ENCODE assay signal across 27 mouse cellular contexts in genomic region chr10:8011138-8011537, GRCm38 (mm10). TPM values are rescaled to one million over a fixed set of nuclear protein-coding genes. Genes with fewer than 3 reads are reported as not detected.
DNase-seq lines count a peak whose midpoint lies in the region; ATAC-seq lines count a peak whose summit lies in the region.
"Had no signal": no experiment of that assay in that cellular context is flagged by ENCODE, and none has a peak within 500 bp of the region (broad histone marks: within the 10 kb centered on the region; RNA-seq: fewer than 3 reads in every experiment).

No protein-coding gene starts in this region.

- no peak overlapping the region for H3K4me3 ChIP-seq in intestine, embryonic 14.5 days (ENCODE audit: low read depth, low read length)
- no peak overlapping the region for H3K4me3 ChIP-seq in intestine, embryonic 15.5 days (replicated peaks)
- no peak overlapping the region for H3K4me3 ChIP-seq in neural tube, embryonic 15.5 days (replicated peaks)
- H3K4me3 ChIP-seq: embryonic facial prominence, embryonic 13.5 days; embryonic facial prominence, embryonic 15.5 days; erythroblast, embryonic 14.5 days; forebrain, embryonic 10.5 days; forebrain, embryonic 12.5 days had no signal

- ATAC-seq in intestine, embryonic 14.5 days (replicated peaks; ENCODE audit: low FRiP score, low TSS enrichment, low read depth), result no peak
- no peak for ATAC-seq in intestine, embryonic 15.5 days
- ATAC-seq in neural tube, embryonic 15.5 days (ENCODE audit: low FRiP score), result no peak
- ATAC-seq in megakaryocyte, adult 5-6 weeks (ENCODE audit: poor library complexity, severe bottlenecking), result peak; percentile 25; the same call in 1 of the 2 replicates
- ATAC-seq: CD4-positive, CD25-positive, alpha-beta regulatory T cell, adult 4 months; forebrain, embryonic 14.5 days; forebrain, postnatal 0 days had no signal

- intact Hi-C loops in heart, postnatal 10 days (cut with DNase I), result no loop called here

- H3K9ac ChIP-seq in intestine, embryonic 14.5 days (ENCODE audit: low read length), result no peak overlapping the region
- no peak overlapping the region for H3K9ac ChIP-seq in intestine, embryonic 15.5 days
- no peak overlapping the region for H3K9ac ChIP-seq in neural tube, embryonic 15.5 days (replicated peaks)
- H3K9ac ChIP-seq: embryonic facial prominence, embryonic 13.5 days; embryonic facial prominence, embryonic 15.5 days; forebrain, embryonic 12.5 days; forebrain, postnatal 0 days had no signal

- 84% methylated on average over 9 of the region's 9 CpGs for WGBS in intestine, embryonic 14.5 days
- WGBS in intestine, embryonic 15.5 days, result 83% methylated on average over 9 of the region's 9 CpGs
- 91% methylated on average over 9 of the region's 9 CpGs for WGBS in neural tube, embryonic 15.5 days

- H3K27me3 ChIP-seq in intestine, embryonic 14.5 days (replicated peaks; ENCODE audit: control insufficient read depth, insufficient read depth, low read length), result no peaks in the 10 kb centered on the region
- H3K27me3 ChIP-seq in intestine, embryonic 15.5 days (replicated peaks), result no peaks in the 10 kb centered on the region
- H3K27me3 ChIP-seq in neural tube, embryonic 15.5 days (replicated peaks), result no peaks in the 10 kb centered on the region
- H3K27me3 ChIP-seq: CH12.LX; embryonic facial prominence, embryonic 13.5 days; embryonic facial prominence, embryonic 15.5 days; forebrain, embryonic 12.5 days had no signal

- no peaks in the 10 kb centered on the region for H3K9me3 ChIP-seq in intestine, embryonic 14.5 days (ENCODE audit: control insufficient read depth, low read length)
- H3K9me3 ChIP-seq in intestine, embryonic 15.5 days, result no peaks in the 10 kb centered on the region
- no peaks in the 10 kb centered on the region for H3K9me3 ChIP-seq in neural tube, embryonic 15.5 days (replicated peaks)
- H3K9me3 ChIP-seq: embryonic facial prominence, embryonic 13.5 days; embryonic facial prominence, embryonic 15.5 days; forebrain, embryonic 10.5 days; forebrain, embryonic 12.5 days; G1E had no signal

- no peak overlapping the region for H3K4me2 ChIP-seq in intestine, embryonic 14.5 days (ENCODE audit: low read length)
- no peak overlapping the region for H3K4me2 ChIP-seq in intestine, embryonic 15.5 days (replicated peaks)
- H3K4me2 ChIP-seq in neural tube, embryonic 15.5 days, result no peak overlapping the region
- H3K4me2 ChIP-seq: embryonic facial prominence, embryonic 13.5 days; embryonic facial prominence, embryonic 15.5 days; forebrain, embryonic 12.5 days had no signal

- peak; percentile 34 for DNase-seq in intestine, embryonic 14.5 days (ENCODE audit: low spot score)
- peak; percentile 8 for DNase-seq in neural tube, embryonic 10.5 days (ENCODE audit: extremely low spot score, low spot score)
- no peak for DNase-seq in heart, postnatal 10 days
- DNase-seq: adrenal gland, adult 2 months; adrenal gland, postnatal 10 days; adrenal gland, postnatal 25 days; B cell, adult 2 months; cerebellum, adult 11 months; cerebellum, adult 18-20 months; cerebellum, adult 8-10 months; cerebellum, adult 9-11 months; cerebellum, postnatal 14 days; cerebellum, postnatal 36 days; embryo, embryonic 11 days; forebrain, postnatal 0 days had no signal

- no peaks in the 10 kb centered on the region for H3K36me3 ChIP-seq in intestine, embryonic 14.5 days (ENCODE audit: control insufficient read depth, insufficient read depth, low read length)
- H3K36me3 ChIP-seq in intestine, embryonic 15.5 days, result no peaks in the 10 kb centered on the region
- H3K36me3 ChIP-seq in neural tube, embryonic 15.5 days, result no peaks in the 10 kb centered on the region
- H3K36me3 ChIP-seq: embryonic facial prominence, embryonic 13.5 days; embryonic facial prominence, embryonic 15.5 days; forebrain, embryonic 10.5 days; forebrain, embryonic 12.5 days; G1E had no signal

- H3K4me1 ChIP-seq in intestine, embryonic 14.5 days (replicated peaks; ENCODE audit: control insufficient read depth, insufficient read depth, low read length), result no peaks in the 10 kb centered on the region
- no peaks in the 10 kb centered on the region for H3K4me1 ChIP-seq in intestine, embryonic 15.5 days (replicated peaks)
- H3K4me1 ChIP-seq in neural tube, embryonic 15.5 days, result no peaks in the 10 kb centered on the region
- H3K4me1 ChIP-seq: embryonic facial prominence, embryonic 13.5 days; embryonic facial prominence, embryonic 15.5 days had no signal

- no peak overlapping the region for H3K27ac ChIP-seq in intestine, embryonic 14.5 days (ENCODE audit: low read depth)
- no peak overlapping the region for H3K27ac ChIP-seq in intestine, embryonic 15.5 days
- H3K27ac ChIP-seq in neural tube, embryonic 15.5 days (replicated peaks), result no peak overlapping the region
- H3K27ac ChIP-seq: embryonic facial prominence, embryonic 13.5 days; embryonic facial prominence, embryonic 15.5 days; forebrain, embryonic 10.5 days; forebrain, embryonic 12.5 days had no signal

RNA-seq across cellular contexts. Expression of gene Tab2, which starts 55.1 kb away (rescaled TPM):
- 27.7 and 30.1 TPM in 2 replicates for polyA plus RNA-seq in intestine, embryonic 14.5 days (2014; fragmentation: Nextera tagmentation; extraction: Ambion mirVana)
- polyA plus RNA-seq in intestine, embryonic 15.5 days (2015; fragmentation: Nextera tagmentation; extraction: Ambion mirVana), result 16.6 and 17.0 TPM in 2 replicates
- polyA plus RNA-seq in neural tube, embryonic 15.5 days (2015; fragmentation: Nextera tagmentation; extraction: Ambion mirVana), result 12.1 and 13.5 TPM in 2 replicates
- total RNA-seq in megakaryocyte, adult 5-6 weeks (2015), result 290 and 301 TPM in 2 replicates
- 105 and 120 TPM in 2 replicates for total RNA-seq in megakaryocyte, adult 5-6 weeks (2017)
- total RNA-seq in heart, postnatal 10 days (2021), result 10 to 100 TPM; 54.9 to 55.7 TPM

Comparison
In these comparisons a context has a peak if more than half of its experiments do, and no peak if none do; other contexts are left out.
1. DNase-seq: peak in intestine, embryonic 14.5 days (single experiment) and neural tube, embryonic 10.5 days (single experiment); none in heart, postnatal 10 days (0 of 2).